Mouse (Mus musculus) layer of hippocampus, postnatal 36 days (tissue): ENCODE measurements around the gene Cys1. TPM values are rescaled to one million over a fixed set of nuclear protein-coding genes. Genes with fewer than 3 reads are reported as not detected.
A peak's percentile ranks its signal among the peaks of the same experiment; 100 is the strongest.
"Not testable (repeated sequence)": the region's sequence is repeated elsewhere in the genome, so short reads cannot be mapped to it uniquely, and the experiment has no call there.

Experiments
- DNase-seq, 2 experiments: peaks; one replicate each; pipeline ENCODE4 v3.0.0; 2022
- total RNA-seq, 2 experiments: library from RNA; stranded (reverse); gene quantifications; 2 replicates each; pipeline ENCODE4 v1.2.3; 2021

Gene Cys1
- total RNA-seq = 10 to 100 TPM; 30.9 to 39.8 TPM

- DNase-seq = no peak
These were observed at the start of gene Cys1 for GRCm38 (mm10) chr12:24681286-24682023. Gene Cys1 (minus strand): TSS chr12:24681813.

- DNase-seq = no peak
These were observed 42.8 kb upstream of the Cys1 start for GRCm38 (mm10) chr12:24724369-24724768.

GRCm38 (mm10) chr12:24723859-24724258, 42.2 kb upstream of the Cys1 start:
- no peak for DNase-seq

GRCm38 (mm10) chr12:24723434-24723833, 41.8 kb upstream of the Cys1 start:
- DNase-seq = no peak

GRCm38 (mm10) chr12:24716721-24717301, 35.2 kb upstream of the Cys1 start:
- peak; percentile 34 to 40 for DNase-seq

- DNase-seq = no peak
These were observed 33.8 kb upstream of the Cys1 start for GRCm38 (mm10) chr12:24715268-24715896.

GRCm38 (mm10) chr12:24714579-24715255, 33.1 kb upstream of the Cys1 start:
- no peak for DNase-seq

GRCm38 (mm10) chr12:24712396-24712795, 30.8 kb upstream of the Cys1 start:
- no peak for DNase-seq

- no peak for DNase-seq
These were observed 29.1 kb upstream of the Cys1 start for GRCm38 (mm10) chr12:24710672-24711071.

GRCm38 (mm10) chr12:24709831-24710508, 28.4 kb upstream of the Cys1 start:
- DNase-seq = peak in 1 of 2 experiments; percentile 15

- no peak for DNase-seq
These were observed 27.8 kb upstream of the Cys1 start for GRCm38 (mm10) chr12:24709409-24709808.

GRCm38 (mm10) chr12:24708824-24709218, 27.2 kb upstream of the Cys1 start:
- no peak for DNase-seq

GRCm38 (mm10) chr12:24707954-24708823, 26.6 kb upstream of the Cys1 start, which contains the start of gene Rrm2:
Gene Rrm2 (plus strand): TSS chr12:24708241.
- DNase-seq = peak; percentile 88 to 92

- DNase-seq = no peak
These were observed 25.8 kb upstream of the Cys1 start for GRCm38 (mm10) chr12:24707480-24707802.

- no peak for DNase-seq
These were observed 25.3 kb upstream of the Cys1 start for GRCm38 (mm10) chr12:24706764-24707479.

- no peak for DNase-seq
These were observed 24.1 kb upstream of the Cys1 start for GRCm38 (mm10) chr12:24705502-24706263.

- DNase-seq = no peak
These were observed 21.4 kb upstream of the Cys1 start for GRCm38 (mm10) chr12:24703013-24703412.

GRCm38 (mm10) chr12:24701621-24702020, 20.0 kb upstream of the Cys1 start:
- not testable (repeated sequence) for DNase-seq

GRCm38 (mm10) chr12:24699578-24699977, 18.0 kb upstream of the Cys1 start:
- DNase-seq = no peak

GRCm38 (mm10) chr12:24698514-24698913, 16.9 kb upstream of the Cys1 start:
- no peak for DNase-seq
